Mouse (Mus musculus): Measurements from ENCODE around the gene Hdac10. TPM values are rescaled to one million over a fixed set of nuclear protein-coding genes. Genes with fewer than 3 reads are reported as not detected.
A peak's percentile ranks its signal among the peaks of the same experiment; 100 is the strongest.

Gene Hdac10
- polyA plus RNA-seq, 1 experiment from 2014 or later = 14.2 TPM

DNA sequence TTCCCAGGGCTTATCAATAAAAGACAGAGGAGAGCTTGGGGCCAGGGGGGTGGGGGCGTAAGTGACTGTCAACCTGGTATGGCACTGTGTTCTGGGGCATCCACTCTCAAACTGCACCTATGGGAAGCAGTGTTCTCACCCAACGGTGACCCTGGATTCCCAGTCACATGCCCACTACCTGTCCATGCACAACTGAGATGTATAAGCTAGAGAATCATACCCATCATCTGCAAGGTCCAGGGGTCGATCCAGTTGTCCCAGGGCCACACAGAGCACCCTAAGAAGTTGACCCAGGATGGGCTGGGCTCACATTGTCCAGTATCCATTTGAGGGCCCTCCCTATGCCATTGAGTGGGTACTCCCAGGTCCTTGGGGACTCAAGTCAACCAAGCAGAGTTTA, 4.2 kb downstream of the Hdac10 start:
- 90% methylated on average over 3 of the region's 3 CpGs for WGBS
- Histone ChIP-seq H3K9me3 (ENCODE audit: control insufficient read depth, low read length) (no peaks in the 10 kb centered on the region), H3K4me3 (ENCODE audit: low read depth, low read length) (no peak overlapping the region), H3K27ac (ENCODE audit: low read depth, low read length) (no peak overlapping the region), H3K36me3 (ENCODE audit: control insufficient read depth, insufficient read depth, low read length) (no peaks in the 10 kb centered on the region), H3K27me3 (ENCODE audit: control insufficient read depth, insufficient read depth, low read length) (no peaks in the 10 kb centered on the region), H3K4me1 (replicated peaks; ENCODE audit: control insufficient read depth, insufficient read depth, low read length) (peaks cover 21% of the 10 kb centered on the region), H3K9ac (ENCODE audit: low read length) (no peak overlapping the region), H3K4me2 (ENCODE audit: low read depth, low read length, severe bottlenecking) (no peak overlapping the region)
- ATAC-seq (replicated peaks; ENCODE audit: low FRiP score) (no peak), DNase-seq (ENCODE audit: low spot score) (no peak)

DNA sequence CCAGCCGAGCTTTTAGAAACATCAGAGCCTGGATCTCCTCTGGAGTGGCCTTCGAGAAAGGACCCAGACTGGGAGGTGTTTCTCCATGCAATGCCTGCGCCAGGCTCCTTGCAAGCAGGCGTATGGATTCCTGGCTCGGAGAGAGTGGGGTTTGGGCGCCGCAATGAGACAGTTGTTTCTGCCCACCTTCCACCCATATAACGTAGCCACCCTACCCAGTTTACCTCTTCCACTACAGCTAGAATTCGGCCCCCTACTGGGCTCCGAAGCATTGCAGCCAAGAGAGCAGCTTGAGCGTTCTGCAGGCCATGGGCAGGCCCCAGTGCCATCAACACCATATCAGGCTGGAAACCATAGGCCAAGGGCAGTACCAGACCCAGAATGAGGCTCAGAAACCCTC, 4.9 kb downstream of the Hdac10 start:
- DNase-seq (ENCODE audit: low spot score) (no peak), ATAC-seq (replicated peaks; ENCODE audit: low FRiP score) (peak; percentile 13; the same call in 1 of the 2 replicates)
- Histone ChIP-seq H3K27ac (ENCODE audit: low read depth, low read length) (peak overlapping the region; percentile 26; the same call in 1 of the 2 replicates), H3K4me2 (ENCODE audit: low read depth, low read length, severe bottlenecking) (peak overlapping the region; percentile 93), H3K36me3 (ENCODE audit: control insufficient read depth, insufficient read depth, low read length) (no peaks in the 10 kb centered on the region), H3K4me1 (replicated peaks; ENCODE audit: control insufficient read depth, insufficient read depth, low read length) (peaks cover 21% of the 10 kb centered on the region), H3K9me3 (ENCODE audit: control insufficient read depth, low read length) (no peaks in the 10 kb centered on the region), H3K9ac (ENCODE audit: low read length) (peak overlapping the region; percentile 80), H3K27me3 (ENCODE audit: control insufficient read depth, insufficient read depth, low read length) (no peaks in the 10 kb centered on the region), H3K4me3 (ENCODE audit: low read depth, low read length) (peak overlapping the region; percentile 96)
- WGBS = 29% methylated on average over 11 of the region's 11 CpGs

GRCm38 (mm10) chr15:89122649-89123366, 5.7 kb downstream of the Hdac10 start, which contains the start of gene Tubgcp6:
Tubgcp6 (minus strand) TSS chr15:89123112.
- peak within 1 kb of the TSS; percentile 93 for H3K4me2 ChIP-seq (ENCODE audit: low read depth, low read length, severe bottlenecking)
- peak within 1 kb of the TSS; percentile 80 for H3K9ac ChIP-seq (ENCODE audit: low read length)
- H3K4me3 ChIP-seq (ENCODE audit: low read depth, low read length) = peak within 1 kb of the TSS; percentile 96
- under 1% methylated on average over 47 of the region's 47 CpGs for WGBS
- H3K9me3 ChIP-seq (ENCODE audit: control insufficient read depth, low read length) = no peaks in the 10 kb centered on the region
- H3K36me3 ChIP-seq (ENCODE audit: control insufficient read depth, insufficient read depth, low read length) = no peaks in the 10 kb centered on the region
- ATAC-seq (replicated peaks; ENCODE audit: low FRiP score) (peak; percentile 83), DNase-seq (ENCODE audit: low spot score) (peak; percentile 97)
- peak within 1 kb of the TSS; percentile 26; the same call in 1 of the 2 replicates for H3K27ac ChIP-seq (ENCODE audit: low read depth, low read length)
- H3K4me1 ChIP-seq (replicated peaks; ENCODE audit: control insufficient read depth, insufficient read depth, low read length) = peaks cover 21% of the 10 kb centered on the region
- H3K27me3 ChIP-seq (ENCODE audit: control insufficient read depth, insufficient read depth, low read length) = no peaks in the 10 kb centered on the region

DNA sequence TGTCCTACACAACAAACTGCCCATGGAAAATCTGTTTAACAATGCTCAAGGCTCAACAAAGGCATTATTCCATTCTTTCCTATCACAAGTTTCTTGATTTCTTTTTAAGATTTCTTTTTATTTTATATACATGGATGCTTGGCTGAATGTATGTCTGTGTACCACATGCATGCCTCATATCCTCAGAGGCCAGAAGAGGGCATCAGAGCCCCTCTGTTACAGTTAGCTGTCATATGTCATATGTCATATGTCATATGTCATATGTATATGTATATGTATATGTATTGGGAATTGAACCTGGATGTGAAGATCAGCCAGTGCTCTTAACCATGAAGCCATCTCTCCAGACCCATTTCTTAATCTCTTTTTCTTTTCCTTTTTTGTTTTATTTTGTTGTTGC, 10.5 kb downstream of the Hdac10 start:
- no peak for ATAC-seq (replicated peaks; ENCODE audit: low FRiP score)

GRCm38 (mm10) chr15:89110147-89110546, 18.4 kb downstream of the Hdac10 start:
- no peak overlapping the region for H3K9ac ChIP-seq (ENCODE audit: low read length)
- DNase-seq (ENCODE audit: low spot score) = no peak

More for the DNA sequence above, 10.5 kb downstream of the Hdac10 start:
- DNase-seq (ENCODE audit: low spot score) = no peak
- no peak overlapping the region for H3K4me2 ChIP-seq (ENCODE audit: low read depth, low read length, severe bottlenecking)
- no peak overlapping the region for H3K4me3 ChIP-seq (ENCODE audit: low read depth, low read length)
- no peaks in the 10 kb centered on the region for H3K27me3 ChIP-seq (ENCODE audit: control insufficient read depth, insufficient read depth, low read length)
- H3K36me3 ChIP-seq (ENCODE audit: control insufficient read depth, insufficient read depth, low read length) = peaks cover 8% of the 10 kb centered on the region
- no peak overlapping the region for H3K9ac ChIP-seq (ENCODE audit: low read length)
- no peaks in the 10 kb centered on the region for H3K9me3 ChIP-seq (ENCODE audit: control insufficient read depth, low read length)
- H3K27ac ChIP-seq (ENCODE audit: low read depth, low read length) = no peak overlapping the region
- peaks cover 12% of the 10 kb centered on the region for H3K4me1 ChIP-seq (replicated peaks; ENCODE audit: control insufficient read depth, insufficient read depth, low read length)

DNA sequence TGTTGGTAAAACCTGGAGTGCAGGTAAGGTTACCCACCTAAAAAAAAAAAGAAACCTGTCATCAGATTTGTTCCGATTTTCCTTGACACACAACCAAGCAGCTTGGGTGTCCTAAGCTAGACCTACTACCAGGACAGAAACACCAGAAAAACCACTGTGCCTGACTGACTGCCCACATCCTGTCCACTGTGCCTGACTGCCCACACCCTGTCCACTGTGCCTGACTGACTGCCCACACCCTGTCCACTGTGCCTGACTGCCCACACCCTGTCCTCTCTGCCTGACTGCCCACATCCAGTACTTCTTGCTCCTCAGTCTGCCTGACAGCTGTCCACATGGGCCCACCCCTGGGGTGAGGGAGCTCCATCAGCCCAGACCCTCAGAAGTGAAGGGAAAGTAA, 21.5 kb downstream of the Hdac10 start:
- DNase-seq (ENCODE audit: low spot score) (no peak), ATAC-seq (replicated peaks; ENCODE audit: low FRiP score) (no peak)
- H3K9ac ChIP-seq (ENCODE audit: low read length) = no peak overlapping the region
- H3K4me2 ChIP-seq (ENCODE audit: low read depth, low read length, severe bottlenecking) = no peak overlapping the region
- WGBS = 93% methylated on average over 1 of the region's 1 CpGs
- H3K9me3 ChIP-seq (ENCODE audit: control insufficient read depth, low read length) = no peaks in the 10 kb centered on the region
- H3K27ac ChIP-seq (ENCODE audit: low read depth, low read length) = no peak overlapping the region
- H3K27me3 ChIP-seq (ENCODE audit: control insufficient read depth, insufficient read depth, low read length) = no peaks in the 10 kb centered on the region
- no peak overlapping the region for H3K4me3 ChIP-seq (ENCODE audit: low read depth, low read length)
- H3K4me1 ChIP-seq (replicated peaks; ENCODE audit: control insufficient read depth, insufficient read depth, low read length) = no peaks in the 10 kb centered on the region
- H3K36me3 ChIP-seq (ENCODE audit: control insufficient read depth, insufficient read depth, low read length) = peaks cover 12% of the 10 kb centered on the region; the same call in 1 of the 2 replicates

More at GRCm38 (mm10) chr15:89110147-89110546, 18.4 kb downstream of the Hdac10 start:
- Histone ChIP-seq H3K4me3 (ENCODE audit: low read depth, low read length) (no peak overlapping the region), H3K9me3 (ENCODE audit: control insufficient read depth, low read length) (no peaks in the 10 kb centered on the region), H3K27ac (ENCODE audit: low read depth, low read length) (no peak overlapping the region), H3K36me3 (ENCODE audit: control insufficient read depth, insufficient read depth, low read length) (peaks cover 3% of the 10 kb centered on the region; the same call in 1 of the 2 replicates), H3K4me1 (replicated peaks; ENCODE audit: control insufficient read depth, insufficient read depth, low read length) (no peaks in the 10 kb centered on the region), H3K4me2 (ENCODE audit: low read depth, low read length, severe bottlenecking) (no peak overlapping the region), H3K27me3 (ENCODE audit: control insufficient read depth, insufficient read depth, low read length) (no peaks in the 10 kb centered on the region)
- WGBS = 85% methylated on average over 9 of the region's 9 CpGs
- ATAC-seq (replicated peaks; ENCODE audit: low FRiP score) = no peak

DNA sequence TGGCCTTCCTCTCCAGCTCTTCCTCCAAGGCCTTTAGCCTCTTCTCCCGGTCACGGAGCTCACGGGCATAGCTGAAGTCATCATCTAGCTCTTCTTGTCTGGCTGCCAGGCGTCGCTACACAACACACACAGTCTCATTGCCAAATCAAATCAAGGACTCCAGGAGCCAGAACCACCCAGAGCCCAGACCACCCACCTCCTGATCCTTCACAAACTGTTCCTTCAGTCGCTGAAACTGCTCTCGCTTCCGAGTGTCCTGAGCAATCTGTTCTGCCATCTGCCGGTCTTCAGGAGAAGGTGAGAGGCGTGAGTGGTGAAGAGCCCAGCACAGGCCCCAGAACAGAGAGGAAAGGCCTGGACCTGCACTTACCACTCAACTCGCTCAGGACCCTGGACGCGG, 22.4 kb downstream of the Hdac10 start:
- Histone ChIP-seq H3K36me3 (ENCODE audit: control insufficient read depth, insufficient read depth, low read length) (peaks cover 12% of the 10 kb centered on the region; the same call in 1 of the 2 replicates), H3K4me2 (ENCODE audit: low read depth, low read length, severe bottlenecking) (no peak overlapping the region), H3K9me3 (ENCODE audit: control insufficient read depth, low read length) (no peaks in the 10 kb centered on the region), H3K27ac (ENCODE audit: low read depth, low read length) (no peak overlapping the region), H3K27me3 (ENCODE audit: control insufficient read depth, insufficient read depth, low read length) (no peaks in the 10 kb centered on the region), H3K4me3 (ENCODE audit: low read depth, low read length) (no peak overlapping the region), H3K4me1 (replicated peaks; ENCODE audit: control insufficient read depth, insufficient read depth, low read length) (no peaks in the 10 kb centered on the region), H3K9ac (ENCODE audit: low read length) (no peak overlapping the region)
- DNase-seq (ENCODE audit: low spot score) (no peak), ATAC-seq (replicated peaks; ENCODE audit: low FRiP score) (no peak)
- WGBS = 91% methylated on average over 13 of the region's 13 CpGs

GRCm38 (mm10) chr15:89104425-89104824, 24.1 kb downstream of the Hdac10 start:
- no peak overlapping the region for H3K27ac ChIP-seq (ENCODE audit: low read depth, low read length)
- WGBS = 94% methylated on average over 8 of the region's 8 CpGs

DNA sequence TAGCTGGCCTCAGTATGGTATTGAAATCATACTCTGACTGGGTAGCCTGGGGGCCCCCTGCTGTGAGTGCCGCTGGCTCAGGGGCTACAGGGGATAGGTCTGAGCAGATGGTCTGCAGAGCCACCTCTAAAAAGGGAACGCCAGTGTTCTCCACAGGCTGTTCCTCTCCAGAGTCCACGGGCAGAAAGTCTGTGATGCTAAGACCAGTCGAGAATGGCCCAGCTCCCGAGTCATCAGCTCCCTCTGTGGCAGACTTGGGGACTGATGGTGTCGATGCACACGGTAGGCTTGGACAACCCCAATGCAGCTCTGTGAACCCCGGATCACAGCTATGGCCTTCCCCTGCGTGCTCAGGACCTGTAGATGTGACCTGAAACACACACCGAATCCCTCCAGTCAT, 24.6 kb downstream of the Hdac10 start:
- Histone ChIP-seq H3K4me1 (replicated peaks; ENCODE audit: control insufficient read depth, insufficient read depth, low read length) (no peaks in the 10 kb centered on the region), H3K36me3 (ENCODE audit: control insufficient read depth, insufficient read depth, low read length) (peaks cover 21% of the 10 kb centered on the region; the same call in 1 of the 2 replicates), H3K27me3 (ENCODE audit: control insufficient read depth, insufficient read depth, low read length) (no peaks in the 10 kb centered on the region), H3K27ac (ENCODE audit: low read depth, low read length) (no peak overlapping the region), H3K9me3 (ENCODE audit: control insufficient read depth, low read length) (no peaks in the 10 kb centered on the region), H3K4me2 (ENCODE audit: low read depth, low read length, severe bottlenecking) (no peak overlapping the region), H3K9ac (ENCODE audit: low read length) (no peak overlapping the region), H3K4me3 (ENCODE audit: low read depth, low read length) (no peak overlapping the region)
- WGBS = 91% methylated on average over 10 of the region's 10 CpGs
- DNase-seq (ENCODE audit: low spot score) (no peak), ATAC-seq (replicated peaks; ENCODE audit: low FRiP score) (no peak)

More at GRCm38 (mm10) chr15:89104425-89104824, 24.1 kb downstream of the Hdac10 start:
- H3K4me1 ChIP-seq (replicated peaks; ENCODE audit: control insufficient read depth, insufficient read depth, low read length) = no peaks in the 10 kb centered on the region
- no peaks in the 10 kb centered on the region for H3K27me3 ChIP-seq (ENCODE audit: control insufficient read depth, insufficient read depth, low read length)
- DNase-seq (ENCODE audit: low spot score) (no peak), ATAC-seq (replicated peaks; ENCODE audit: low FRiP score) (no peak)
- no peak overlapping the region for H3K9ac ChIP-seq (ENCODE audit: low read length)
- no peak overlapping the region for H3K4me3 ChIP-seq (ENCODE audit: low read depth, low read length)
- H3K36me3 ChIP-seq (ENCODE audit: control insufficient read depth, insufficient read depth, low read length) = peaks cover 19% of the 10 kb centered on the region; the same call in 1 of the 2 replicates
- H3K4me2 ChIP-seq (ENCODE audit: low read depth, low read length, severe bottlenecking) = no peak overlapping the region
- no peaks in the 10 kb centered on the region for H3K9me3 ChIP-seq (ENCODE audit: control insufficient read depth, low read length)

All from forebrain, embryonic 11.5 days (tissue).